Mouse (Mus musculus): ENCODE measurements around the gene Lamc1.

The Lamc1 gene

DNA sequence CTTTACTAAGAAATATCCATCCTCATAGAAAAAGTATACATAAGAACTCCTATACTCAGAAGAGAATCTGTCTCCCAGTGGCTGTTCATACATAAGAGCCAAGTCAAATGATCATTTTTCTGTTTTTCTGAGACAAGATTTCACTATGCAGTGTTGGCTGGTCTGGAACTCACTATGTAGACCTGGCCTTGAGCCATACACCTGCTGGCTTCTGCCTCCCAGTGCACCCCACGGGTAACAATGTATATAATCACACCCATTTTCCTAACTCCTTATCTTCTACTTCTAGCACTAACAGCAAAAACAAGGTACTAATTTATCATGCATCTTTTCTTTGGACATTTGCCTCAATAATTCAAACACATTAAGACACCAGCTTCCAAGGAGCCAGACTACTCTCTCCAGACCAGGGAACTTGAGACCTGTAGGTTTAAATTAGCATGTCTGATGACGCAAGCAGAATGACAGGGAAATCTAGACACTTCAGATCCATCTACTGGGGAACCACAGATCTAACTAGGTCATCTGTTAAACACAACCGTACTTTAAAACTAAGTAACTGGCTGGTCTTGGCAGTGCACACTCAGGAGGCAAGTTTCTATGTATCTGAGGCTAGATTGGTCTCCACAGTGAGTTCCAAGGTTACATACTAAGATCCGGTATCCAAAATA lies 79.9 kb downstream of the Lamc1 start:
- no peak for DNase-seq

DNA sequence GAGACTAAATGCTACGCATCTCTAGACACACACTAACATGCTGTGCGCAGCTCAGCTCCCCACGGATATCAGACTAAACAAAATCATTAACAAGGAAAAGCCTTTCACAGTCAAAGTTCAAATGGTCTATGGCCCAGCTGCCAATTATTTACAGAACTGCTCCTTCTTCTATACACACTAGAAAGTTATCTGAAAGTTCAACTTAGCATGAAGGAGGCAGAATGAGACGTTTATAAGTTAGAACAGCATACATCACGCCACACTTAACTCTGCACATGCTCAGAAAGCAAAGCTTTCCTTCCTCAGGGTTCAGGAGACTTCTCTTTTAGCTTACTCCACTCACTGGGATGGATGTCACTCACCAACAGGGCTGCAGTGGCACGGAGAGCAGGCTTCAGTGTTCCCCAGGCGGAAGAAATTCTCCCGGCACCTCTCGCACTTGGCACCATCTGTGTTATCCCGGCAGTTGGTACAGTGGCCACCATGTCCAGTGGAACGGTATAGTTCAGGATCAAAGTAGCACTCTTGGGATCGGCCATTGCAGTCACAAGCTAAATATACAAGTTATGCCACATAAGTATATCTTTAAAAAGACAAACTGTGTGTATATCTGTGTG lies 80.9 kb downstream of the Lamc1 start:
- peak; percentile 21 to 43 for DNase-seq

- no peak for DNase-seq
Observed at GRCm38 (mm10) chr1:153241346-153241745, 91.2 kb downstream of the Lamc1 start.

DNA sequence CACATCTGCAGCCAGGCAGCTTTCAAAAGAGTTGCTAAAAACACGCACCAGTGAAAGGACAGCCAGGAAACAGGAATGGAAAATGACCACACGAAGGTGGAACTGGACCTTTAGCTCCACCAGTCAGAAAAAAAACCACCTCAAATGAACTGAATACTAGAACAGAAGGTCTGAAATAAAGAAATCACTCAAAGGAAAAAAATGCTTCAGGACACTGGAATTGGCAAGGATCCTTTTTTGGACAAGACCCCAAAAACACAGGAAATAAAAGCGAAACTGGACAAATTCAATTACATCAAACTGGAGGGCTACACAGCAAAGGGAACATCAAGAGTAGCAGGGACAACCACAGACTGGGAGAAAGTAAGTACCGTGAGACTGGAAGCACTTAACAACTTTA lies 97.0 kb downstream of the Lamc1 start:
- no peak for DNase-seq

GRCm38 (mm10) chr1:153231681-153232080 lies 100.9 kb downstream of the Lamc1 start:
- no peak for DNase-seq

DNA sequence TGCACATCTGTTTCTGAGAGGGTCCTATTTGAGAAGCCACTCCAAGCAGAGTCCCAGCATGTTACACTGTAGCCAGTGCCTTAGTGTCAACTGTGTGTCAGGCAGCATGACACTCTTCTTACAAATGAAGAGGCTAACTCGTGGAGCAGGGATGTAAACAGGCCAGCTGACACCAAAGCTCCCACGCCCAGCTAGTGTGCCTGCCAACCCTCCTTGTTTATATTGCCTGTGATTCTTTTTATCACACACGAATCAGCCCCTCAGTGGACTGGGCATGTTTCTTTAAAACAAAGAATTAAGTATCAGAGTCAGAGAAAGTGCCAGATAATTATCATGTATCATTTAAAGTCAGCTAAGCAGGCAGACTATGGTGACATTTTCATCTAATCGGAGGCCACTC lies 104.7 kb downstream of the Lamc1 start:
- DNase-seq: no peak

DNA sequence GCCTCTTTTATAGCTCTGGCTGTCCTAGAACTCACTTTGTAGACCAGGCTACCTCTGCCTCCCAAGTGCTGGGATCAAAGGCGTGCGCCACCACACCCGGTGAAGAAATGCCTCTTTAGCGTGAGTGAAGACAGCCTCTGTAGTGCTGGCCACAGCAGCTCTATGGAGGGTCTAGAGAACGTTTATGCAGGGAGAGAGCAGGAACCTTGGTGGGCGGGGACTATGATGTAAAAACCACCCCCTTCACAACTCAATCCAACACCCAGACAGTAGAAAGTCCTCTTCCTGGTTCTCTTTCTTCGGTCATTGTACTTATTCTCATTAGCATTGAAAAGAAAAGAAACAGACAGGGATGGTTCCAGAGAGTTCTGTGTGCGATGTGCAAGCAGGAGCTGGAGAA lies 105.5 kb downstream of the Lamc1 start:
- no peak for DNase-seq

- no peak for DNase-seq
Observed at GRCm38 (mm10) chr1:153225786-153226725, 106.5 kb downstream of the Lamc1 start.

DNA sequence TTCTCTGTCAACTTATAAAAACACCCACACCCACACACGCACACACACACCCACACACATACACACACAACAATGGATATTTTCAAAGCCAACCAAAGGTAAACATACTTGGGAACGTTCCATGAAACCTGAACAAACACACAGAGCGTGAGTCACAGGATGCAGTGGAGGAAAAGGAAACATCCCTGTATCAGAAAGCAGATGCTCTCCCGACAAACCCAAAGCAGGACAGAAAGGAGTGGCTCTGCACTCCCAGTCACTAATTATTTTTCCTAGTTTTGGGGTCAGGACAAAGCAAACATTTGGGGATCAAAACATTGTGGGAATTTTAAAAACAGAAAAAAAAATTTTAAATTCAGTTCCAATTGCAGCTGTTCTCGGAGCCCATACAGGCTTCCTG lies 108.3 kb downstream of the Lamc1 start:
- no peak for DNase-seq

DNA sequence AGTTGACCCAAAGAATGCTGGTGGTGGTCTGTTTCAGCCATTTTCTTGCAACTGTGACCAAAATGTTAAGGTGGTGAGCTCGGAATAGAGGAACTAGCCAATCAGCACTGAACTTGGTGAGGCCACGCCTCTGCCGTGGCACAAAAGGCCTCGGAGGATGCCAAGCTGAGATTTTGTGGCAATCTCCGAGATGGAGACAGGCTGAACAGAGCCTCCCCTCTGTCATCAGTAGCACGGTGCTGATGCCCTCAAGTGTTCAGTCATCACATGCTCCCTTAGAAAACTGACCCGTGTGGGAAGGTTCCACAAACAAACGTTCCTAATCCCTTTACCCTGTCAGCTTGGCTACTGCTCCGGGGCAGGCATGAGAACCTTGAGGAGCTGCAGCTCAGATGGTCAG lies 113.2 kb downstream of the Lamc1 start:
- no peak for DNase-seq

DNA sequence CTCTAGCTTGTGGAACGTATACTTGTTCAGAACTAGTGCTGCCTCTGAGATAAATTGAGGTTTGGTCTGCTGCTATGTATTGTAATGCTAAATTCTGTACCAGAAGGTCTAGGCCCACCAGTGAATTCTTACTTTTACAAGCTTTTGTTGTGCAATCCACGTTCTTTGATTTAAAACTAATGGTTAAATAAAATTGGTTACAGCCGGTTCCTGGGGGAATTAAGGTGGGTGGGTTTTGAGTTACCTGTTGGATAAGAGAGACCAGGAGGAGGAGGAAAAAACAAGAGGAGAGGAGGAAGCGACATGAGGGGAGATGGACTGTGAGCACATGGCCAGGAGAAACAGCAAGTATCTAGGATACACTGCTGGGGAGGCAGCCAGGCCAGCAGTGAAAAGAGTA lies 116.1 kb downstream of the Lamc1 start:
- no peak for DNase-seq

- DNase-seq: no peak
Observed at GRCm38 (mm10) chr1:153215676-153216075, 116.9 kb downstream of the Lamc1 start.

GRCm38 (mm10) chr1:153210992-153211391 lies 121.6 kb downstream of the Lamc1 start:
- no peak for DNase-seq

- no peak for DNase-seq
Observed at GRCm38 (mm10) chr1:153210198-153210597, 122.4 kb downstream of the Lamc1 start.

DNA sequence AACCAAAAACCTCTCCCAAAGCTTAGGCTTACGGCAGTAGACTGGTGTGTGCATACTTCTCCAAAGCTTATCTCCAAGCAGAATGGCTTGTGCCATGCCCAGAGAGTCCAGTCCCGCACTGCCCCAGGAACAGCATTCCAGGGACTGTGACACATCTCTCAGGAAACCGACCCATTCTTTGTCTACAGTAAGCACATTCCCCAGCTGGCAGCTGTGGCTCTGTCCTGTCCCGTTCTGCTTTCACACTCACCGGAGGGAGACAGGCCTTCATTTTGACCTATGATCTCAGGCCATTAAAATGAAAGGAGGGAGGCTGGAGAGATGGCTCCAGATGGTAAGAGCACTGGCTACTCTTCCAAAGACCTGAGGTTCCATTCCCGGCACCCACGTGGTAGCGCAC lies 130.4 kb downstream of the Lamc1 start:
- DNase-seq: no peak

DNA sequence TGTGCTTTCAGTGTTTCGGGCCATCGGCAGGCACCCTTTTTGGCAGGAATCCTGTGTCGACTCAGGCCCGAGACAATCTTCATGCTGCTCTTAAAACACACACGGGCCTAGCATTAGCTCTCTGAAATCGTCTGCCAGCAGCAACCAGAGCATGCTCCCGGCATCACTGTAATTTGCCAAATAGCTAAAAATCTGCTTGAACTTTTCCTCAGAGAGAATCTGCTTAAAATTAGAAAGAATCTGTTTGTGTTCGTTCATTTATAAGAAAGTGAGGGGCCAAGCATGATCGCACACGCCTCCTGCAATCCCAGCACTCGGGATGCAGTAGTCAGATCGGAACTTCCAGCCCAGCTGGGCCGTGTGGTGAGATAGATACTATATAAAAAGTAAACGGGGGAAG lies 131.1 kb downstream of the Lamc1 start:
- DNase-seq: no peak

DNA sequence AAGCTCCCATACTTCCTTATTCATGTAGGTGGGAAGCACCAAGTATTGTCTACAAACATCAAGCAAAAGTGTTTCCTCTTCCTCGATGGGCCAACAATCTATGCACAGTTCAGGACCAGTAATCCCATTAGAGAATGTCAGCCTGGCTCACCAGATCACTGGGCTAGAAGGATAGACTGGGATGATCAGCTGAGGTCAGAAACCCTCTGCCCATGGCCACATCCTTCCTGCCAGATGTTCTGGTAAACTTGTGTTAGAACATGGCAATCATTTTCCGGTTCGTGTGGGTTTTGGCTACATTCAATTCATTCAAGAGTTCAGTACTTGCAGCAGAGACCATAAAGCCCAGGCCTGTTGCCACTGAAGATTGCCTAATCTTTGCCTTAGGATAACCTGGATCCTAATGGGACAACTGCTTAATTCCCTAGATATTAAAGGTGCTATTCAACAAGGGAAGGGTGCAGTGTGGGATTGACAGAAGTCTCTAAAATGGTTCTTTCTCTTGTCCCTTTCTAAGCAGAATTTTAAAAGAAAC lies 135.2 kb downstream of the Lamc1 start:
- DNase-seq: no peak

GRCm38 (mm10) chr1:153192945-153193344 lies 139.6 kb downstream of the Lamc1 start:
- no peak for DNase-seq

DNA sequence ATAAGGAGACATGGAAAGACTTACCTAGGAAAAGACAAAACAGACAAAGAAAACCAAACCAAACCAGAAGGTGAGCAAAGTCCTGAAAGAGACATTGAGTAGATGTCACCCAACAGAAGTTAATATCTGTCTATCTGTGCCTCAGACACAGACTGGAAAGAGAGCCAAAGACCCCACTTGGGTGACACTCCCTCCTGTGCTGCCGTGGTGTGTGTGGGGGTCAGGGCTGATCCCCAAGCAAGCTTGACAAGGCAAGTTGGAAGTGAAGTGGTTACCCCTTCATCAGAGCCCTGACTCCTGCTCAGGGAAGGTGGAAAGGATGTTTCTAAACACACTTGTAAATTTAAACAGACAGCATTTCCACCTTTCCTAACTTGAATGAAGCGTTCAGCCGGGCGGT lies 140.2 kb downstream of the Lamc1 start:
- DNase-seq: no peak

DNA sequence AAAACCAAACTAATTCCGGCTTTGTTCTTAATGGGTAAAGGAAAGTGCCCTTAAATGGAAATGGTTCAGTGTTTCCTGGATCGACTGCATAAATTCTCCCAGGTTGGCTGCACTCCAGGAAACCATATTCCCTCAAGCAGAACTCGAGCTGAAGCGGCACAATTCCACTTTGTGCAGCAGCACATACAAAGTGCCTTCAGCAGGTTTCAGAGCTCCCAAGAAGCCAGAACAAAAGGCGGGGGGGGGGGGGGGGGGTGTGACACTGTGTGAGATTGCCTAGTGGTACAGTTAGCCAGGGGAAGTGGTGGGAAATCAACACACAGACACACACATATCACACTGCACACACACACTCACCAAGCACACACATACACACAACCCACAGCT lies 140.7 kb downstream of the Lamc1 start:
- peak; percentile 81 to 91 for DNase-seq

DNA sequence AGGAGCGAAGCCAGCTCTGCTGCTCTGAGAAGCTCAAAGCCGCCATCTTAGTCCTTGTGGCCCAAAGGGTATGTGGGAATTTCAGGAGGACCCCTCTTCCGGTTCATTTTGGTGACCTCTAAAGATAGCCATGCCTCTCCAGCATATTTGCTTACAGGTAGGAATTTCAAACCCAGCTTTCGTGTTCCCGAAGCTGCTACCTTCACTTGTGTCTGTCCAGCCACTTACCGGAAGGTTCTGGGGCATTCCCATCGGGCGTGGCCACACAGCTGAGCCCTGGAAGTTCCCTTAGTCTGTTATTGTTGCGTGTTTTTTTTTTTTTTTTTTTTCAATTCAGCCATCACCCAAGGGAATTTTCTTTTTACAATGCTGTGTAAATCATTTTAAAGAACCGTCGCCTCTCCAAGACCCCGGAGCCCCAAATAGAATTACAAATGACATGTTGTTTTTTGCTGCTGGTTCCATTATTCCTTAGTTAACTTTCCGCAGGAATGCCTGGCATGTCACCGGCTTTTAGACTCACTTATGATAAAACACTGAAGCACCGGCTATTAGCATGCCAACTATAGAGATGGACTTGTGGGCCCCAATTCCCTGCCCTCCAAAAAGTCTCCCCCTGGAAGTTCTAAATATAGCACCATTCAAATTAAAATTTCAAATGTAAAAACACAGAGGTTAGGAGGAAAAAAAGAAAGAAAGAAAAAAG lies 141.2 kb downstream of the Lamc1 start:
- peak; percentile 54 to 67 for DNase-seq

DNA sequence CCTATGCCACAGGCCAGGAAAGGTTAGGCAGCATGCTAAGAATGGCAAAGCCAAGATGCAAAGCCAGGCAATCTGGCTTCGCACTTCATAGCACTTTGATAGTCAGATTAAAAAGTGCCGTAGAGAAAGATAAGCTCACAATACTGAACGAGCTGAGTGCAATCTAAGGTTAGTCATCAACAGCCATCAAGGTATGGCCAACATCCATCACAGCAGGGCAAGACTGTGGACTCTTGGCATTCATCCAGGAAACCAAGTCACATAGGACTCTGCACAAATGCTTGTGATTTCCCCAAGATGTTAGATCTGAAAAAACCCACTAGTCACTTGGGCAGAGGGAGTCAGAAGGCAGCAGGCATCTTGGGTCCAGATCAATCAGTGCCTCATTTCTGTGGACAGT lies 144.5 kb downstream of the Lamc1 start:
- no peak for DNase-seq

All from kidney, postnatal 4 days (tissue).